Comparison of ENCODE assay signal across 29 mouse cellular contexts in genomic region chr4:110006044-110006443, GRCm38 (mm10). TPM values are rescaled to one million over a fixed set of nuclear protein-coding genes. Genes with fewer than 3 reads are reported as not detected.
"Had no signal": no experiment of that assay in that cellular context is flagged by ENCODE, and none has a peak within 500 bp of the region (broad histone marks: within the 10 kb centered on the region; RNA-seq: fewer than 3 reads in every experiment).

No protein-coding gene starts in this region.

- H3K9ac ChIP-seq: embryonic facial prominence, embryonic 12.5 days; embryonic facial prominence, embryonic 13.5 days; embryonic facial prominence, embryonic 15.5 days; forebrain, embryonic 12.5 days; forebrain, embryonic 13.5 days; forebrain, embryonic 15.5 days; forebrain, postnatal 0 days had no signal

- H3K4me2 ChIP-seq: embryonic facial prominence, embryonic 12.5 days; embryonic facial prominence, embryonic 13.5 days; embryonic facial prominence, embryonic 15.5 days; forebrain, embryonic 12.5 days; forebrain, embryonic 13.5 days; forebrain, embryonic 15.5 days had no signal

- ATAC-seq: forebrain, embryonic 13.5 days; forebrain, embryonic 14.5 days; forebrain, embryonic 15.5 days; forebrain, embryonic 16.5 days; forebrain, postnatal 0 days had no signal

- H3K27me3 ChIP-seq: embryonic facial prominence, embryonic 12.5 days; embryonic facial prominence, embryonic 13.5 days; embryonic facial prominence, embryonic 15.5 days; forebrain, embryonic 12.5 days; forebrain, embryonic 13.5 days; forebrain, embryonic 15.5 days had no signal

- H3K4me3 ChIP-seq: embryonic facial prominence, embryonic 10.5 days; embryonic facial prominence, embryonic 12.5 days; embryonic facial prominence, embryonic 13.5 days; embryonic facial prominence, embryonic 15.5 days; erythroblast, embryonic 14.5 days; forebrain, embryonic 10.5 days; forebrain, embryonic 12.5 days; forebrain, embryonic 13.5 days; forebrain, embryonic 15.5 days; gastrocnemius, adult 2 months; heart, adult 2 months had no signal

- DNase-seq: cerebellum, adult 8-10 months; cerebellum, adult 9-10 months; cerebellum, adult 9-11 months; cerebellum, postnatal 10 days; cerebellum, postnatal 14 days; cerebellum, postnatal 25 days; cerebellum, postnatal 36 days; embryo, embryonic 11 days; forebrain, postnatal 0 days; gastrocnemius, adult 2 months; gastrocnemius, postnatal 10 days; gastrocnemius, postnatal 14 days; gastrocnemius, postnatal 25 days; gastrocnemius, postnatal 36 days; heart, adult 11 months; heart, adult 18-20 months; heart, adult 2 months had no signal

- H3K36me3 ChIP-seq: embryonic facial prominence, embryonic 10.5 days; embryonic facial prominence, embryonic 12.5 days; embryonic facial prominence, embryonic 13.5 days; embryonic facial prominence, embryonic 15.5 days; forebrain, embryonic 10.5 days; forebrain, embryonic 12.5 days; forebrain, embryonic 15.5 days had no signal

- H3K9me3 ChIP-seq: embryonic facial prominence, embryonic 10.5 days; embryonic facial prominence, embryonic 12.5 days; embryonic facial prominence, embryonic 13.5 days; embryonic facial prominence, embryonic 15.5 days; forebrain, embryonic 10.5 days; forebrain, embryonic 12.5 days; forebrain, embryonic 13.5 days; forebrain, embryonic 15.5 days had no signal

- H3K4me1 ChIP-seq: embryonic facial prominence, embryonic 10.5 days; embryonic facial prominence, embryonic 12.5 days; embryonic facial prominence, embryonic 13.5 days; embryonic facial prominence, embryonic 15.5 days; forebrain, embryonic 10.5 days; forebrain, embryonic 12.5 days; forebrain, embryonic 13.5 days; forebrain, embryonic 15.5 days had no signal

- H3K27ac ChIP-seq: embryonic facial prominence, embryonic 10.5 days; embryonic facial prominence, embryonic 12.5 days; embryonic facial prominence, embryonic 13.5 days; embryonic facial prominence, embryonic 15.5 days; forebrain, embryonic 10.5 days; forebrain, embryonic 12.5 days; forebrain, embryonic 13.5 days; forebrain, embryonic 15.5 days; gastrocnemius, adult 2 months; heart, adult 2 months had no signal

RNA-seq across cellular contexts. Expression of gene Dmrta2, which starts 28.2 kb away (rescaled TPM):
- total RNA-seq: gastrocnemius, postnatal 25 days; gastrocnemius, postnatal 36 days; granulocyte monocyte progenitor cell, adult 5-6 weeks had no signal
